Mouse (Mus musculus) liver, adult 2 months (tissue): ENCODE measurements around the gene Ccdc136. TPM values are rescaled to one million over a fixed set of nuclear protein-coding genes. Genes with fewer than 3 reads are reported as not detected.
A peak's percentile ranks its signal among the peaks of the same experiment; 100 is the strongest.

ENCODE experiments used
- DNase-seq: peaks from one replicate; pipeline ENCODE4 v3.0.0-alpha.2; 2011; ENCODE audit warnings: low read depth, low spot score; ENCODE audit errors: extremely low read depth
- H3K27ac ChIP-seq: fragments of 200-500 bp; replicated peaks from 2 replicates; pipeline ENCODE4 v1.5.1; 2012; ENCODE audit warnings: low read depth, mild to moderate bottlenecking, control low read depth, inconsistent platforms, low read length; ENCODE audit not compliant: insufficient read depth
- H3K27me3 ChIP-seq: fragments of 200-500 bp; 2 replicates; pipeline ENCODE4 v1.6.1; 2012; ENCODE audit warnings: mild to moderate bottlenecking, moderate library complexity, low read length, inconsistent platforms; ENCODE audit not compliant: control insufficient read depth, insufficient read depth
- H3K36me3 ChIP-seq: fragments of 200-500 bp; 2 replicates; pipeline ENCODE4 v1.6.1; 2012; ENCODE audit warnings: low read length, inconsistent platforms; ENCODE audit not compliant: control insufficient read depth, insufficient read depth
- H3K4me1 ChIP-seq: fragments of 200-500 bp; 2 replicates; pipeline ENCODE4 v1.6.1; 2011; ENCODE audit warnings: low read length; ENCODE audit not compliant: control insufficient read depth, insufficient read depth
- H3K4me3 ChIP-seq: fragments of 200-500 bp; 2 replicates; pipeline ENCODE4 v1.5.1; 2011; ENCODE audit warnings: low read depth, mild to moderate bottlenecking, control low read depth, low read length, moderate library complexity; ENCODE audit not compliant: insufficient read depth
- H3K79me2 ChIP-seq: fragments of 200-500 bp; 2 replicates; pipeline ENCODE4 v1.6.1; 2012; ENCODE audit warnings: inconsistent platforms, mild to moderate bottlenecking, low read length, moderate library complexity; ENCODE audit not compliant: control insufficient read depth, insufficient read depth
- H3K9ac ChIP-seq: fragments of 200-500 bp; 2 replicates; pipeline ENCODE4 v1.6.1; 2012; ENCODE audit warnings: low read depth, mild to moderate bottlenecking, control low read depth, inconsistent platforms, low read length
- CTCF ChIP-seq: fragments of 200-500 bp; IDR thresholded peaks from 2 replicates; pipeline ENCODE4 v1.5.1; 2011; ENCODE audit warnings: low read depth, low read length, control low read depth
- POLR2A ChIP-seq: fragments of 200-500 bp; IDR thresholded peaks from 2 replicates; pipeline ENCODE4 v1.6.1; 2011; ENCODE audit warnings: low read length, control low read depth; ENCODE audit not compliant: insufficient read depth; ENCODE audit errors: extremely low read depth
- WGBS: fragments of 180-500 bp; shearing (Covaris S2); methylation state at CpG from one replicate; pipeline ENCODE4 v1.1.7; 2018; 5-methylcytosine and 5-hydroxymethylcytosine counted together
- polyA plus RNA-seq: library from polyadenylated mRNA; depleted of rRNA; stranded (reverse); fragments of >200 nt; gene quantifications from 2 replicates; pipeline ENCODE4 v1.2.3, GENCODE M21; 2012
- total RNA-seq: library from RNA; depleted of rRNA; stranded (reverse); fragments of >200 nt; gene quantifications from 2 replicates; pipeline ENCODE4 v1.2.3, GENCODE M21; 2014

Gene Ccdc136
- total and polyA plus RNA-seq, 2 experiments, result 0.09 to 0.34 TPM

- H3K36me3 ChIP-seq, result no peaks in the 10 kb centered on the region
- 93% methylated on average over 6 of the region's 6 CpGs for WGBS
- no peaks in the 10 kb centered on the region for H3K27me3 ChIP-seq
- no peak overlapping the region for H3K9ac ChIP-seq
- H3K79me2 ChIP-seq, result no peaks in the 10 kb centered on the region
- no peak overlapping the region for H3K4me3 ChIP-seq
- H3K4me1 ChIP-seq, result no peaks in the 10 kb centered on the region
- no peak for DNase-seq
- H3K27ac ChIP-seq, result no peak overlapping the region
- TF ChIP-seq POLR2A, result no peak
Observed at GRCm38 (mm10) chr6:29450667-29451066, 54.6 kb downstream of the Ccdc136 start.

GRCm38 (mm10) chr6:29461502-29461901 is 65.4 kb downstream of the Ccdc136 start:
- no peak for TF ChIP-seq CTCF
- no peak for TF ChIP-seq POLR2A
- WGBS, result 73% methylated on average over 7 of the region's 7 CpGs
- no peaks in the 10 kb centered on the region for H3K4me1 ChIP-seq
- H3K9ac ChIP-seq, result no peak overlapping the region
- H3K79me2 ChIP-seq, result no peaks in the 10 kb centered on the region
- no peak for DNase-seq
- no peaks in the 10 kb centered on the region for H3K27me3 ChIP-seq
- no peaks in the 10 kb centered on the region for H3K36me3 ChIP-seq
- H3K27ac ChIP-seq, result no peak overlapping the region
- no peak overlapping the region for H3K4me3 ChIP-seq

DNA sequence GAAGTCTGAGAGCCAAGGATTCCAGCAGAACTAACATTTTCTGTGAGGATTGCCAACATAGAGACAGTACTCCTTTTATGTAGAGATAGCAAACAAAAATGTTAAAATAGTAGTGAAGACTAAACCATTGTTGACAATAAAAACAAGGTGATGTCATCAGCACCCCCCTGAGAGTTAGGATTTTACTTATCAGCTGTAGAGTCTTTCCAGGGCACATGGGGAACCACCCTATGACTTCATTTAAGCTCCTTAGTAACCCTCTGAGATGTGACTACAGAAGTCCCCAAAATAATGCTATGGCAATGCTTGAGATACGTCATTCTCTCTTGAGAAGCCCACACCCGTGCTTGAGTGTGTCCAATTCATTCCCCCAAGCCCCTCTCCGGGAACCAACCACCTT is 67.3 kb downstream of the Ccdc136 start:
- Histone ChIP-seq H3K9ac (no peak overlapping the region), H3K36me3 (no peaks in the 10 kb centered on the region), H3K4me3 (no peak overlapping the region), H3K4me1 (peaks cover under 1% of the 10 kb centered on the region; the same call in 1 of the 2 replicates), H3K27ac (no peak overlapping the region), H3K79me2 (no peaks in the 10 kb centered on the region), H3K27me3 (no peaks in the 10 kb centered on the region)
- WGBS, result 84% methylated on average over 3 of the region's 3 CpGs
- TF ChIP-seq CTCF, result no peak
- TF ChIP-seq POLR2A, result no peak
- DNase-seq, result no peak

GRCm38 (mm10) chr6:29467583-29468354 is 71.7 kb downstream of the Ccdc136 start, which contains the start of gene Atp6v1f:
Gene Atp6v1f (plus strand): TSS chr6:29467718.
- H3K4me1 ChIP-seq, result peaks cover 4% of the 10 kb centered on the region; the same call in 1 of the 2 replicates
- peak within 1 kb of the TSS; percentile 73 for H3K9ac ChIP-seq
- peak within 1 kb of the TSS; percentile 58 for H3K4me3 ChIP-seq
- no peaks in the 10 kb centered on the region for H3K36me3 ChIP-seq
- H3K27me3 ChIP-seq, result no peaks in the 10 kb centered on the region
- peak; percentile 27; the same call in 1 of the 2 replicates for TF ChIP-seq POLR2A
- no peak for TF ChIP-seq CTCF
- peak within 1 kb of the TSS; percentile 66 for H3K27ac ChIP-seq
- peak; percentile 90 for DNase-seq
- under 1% methylated on average over 39 of the region's 39 CpGs for WGBS
- no peaks in the 10 kb centered on the region; the same call in 1 of the 2 replicates for H3K79me2 ChIP-seq

GRCm38 (mm10) chr6:29468851-29469250 is 72.7 kb downstream of the Ccdc136 start:
- TF ChIP-seq POLR2A, result no peak
- no peak for TF ChIP-seq CTCF
- H3K9ac ChIP-seq, result no peak overlapping the region
- no peak for DNase-seq
- H3K79me2 ChIP-seq, result no peaks in the 10 kb centered on the region; the same call in 1 of the 2 replicates
- H3K27me3 ChIP-seq, result no peaks in the 10 kb centered on the region
- H3K27ac ChIP-seq, result no peak overlapping the region
- WGBS, result 78% methylated on average over 3 of the region's 3 CpGs
- H3K4me1 ChIP-seq, result peaks cover 4% of the 10 kb centered on the region; the same call in 1 of the 2 replicates
- no peaks in the 10 kb centered on the region for H3K36me3 ChIP-seq
- no peak overlapping the region for H3K4me3 ChIP-seq

GRCm38 (mm10) chr6:29471137-29471536 is 75.0 kb downstream of the Ccdc136 start, which contains the start of gene Atp6v1fnb:
Gene Atp6v1fnb (plus strand): TSS chr6:29471437.
- WGBS, result 95% methylated on average over 4 of the region's 4 CpGs

More at GRCm38 (mm10) chr6:29471137-29471536, 75.0 kb downstream of the Ccdc136 start, which contains the start of gene Atp6v1fnb:
- no peak for DNase-seq
- no peak within 1 kb of the TSS for H3K4me3 ChIP-seq
- H3K36me3 ChIP-seq, result no peaks in the 10 kb centered on the region
- no peaks in the 10 kb centered on the region; the same call in 1 of the 2 replicates for H3K79me2 ChIP-seq
- no peaks in the 10 kb centered on the region for H3K27me3 ChIP-seq
- H3K27ac ChIP-seq, result no peak within 1 kb of the TSS
- H3K4me1 ChIP-seq, result peaks cover 4% of the 10 kb centered on the region; the same call in 1 of the 2 replicates
- TF ChIP-seq CTCF, result no peak
- no peak for TF ChIP-seq POLR2A
- no peak within 1 kb of the TSS for H3K9ac ChIP-seq
